8 mouse cellular contexts compared by ENCODE assay signal in the genomic region with DNA sequence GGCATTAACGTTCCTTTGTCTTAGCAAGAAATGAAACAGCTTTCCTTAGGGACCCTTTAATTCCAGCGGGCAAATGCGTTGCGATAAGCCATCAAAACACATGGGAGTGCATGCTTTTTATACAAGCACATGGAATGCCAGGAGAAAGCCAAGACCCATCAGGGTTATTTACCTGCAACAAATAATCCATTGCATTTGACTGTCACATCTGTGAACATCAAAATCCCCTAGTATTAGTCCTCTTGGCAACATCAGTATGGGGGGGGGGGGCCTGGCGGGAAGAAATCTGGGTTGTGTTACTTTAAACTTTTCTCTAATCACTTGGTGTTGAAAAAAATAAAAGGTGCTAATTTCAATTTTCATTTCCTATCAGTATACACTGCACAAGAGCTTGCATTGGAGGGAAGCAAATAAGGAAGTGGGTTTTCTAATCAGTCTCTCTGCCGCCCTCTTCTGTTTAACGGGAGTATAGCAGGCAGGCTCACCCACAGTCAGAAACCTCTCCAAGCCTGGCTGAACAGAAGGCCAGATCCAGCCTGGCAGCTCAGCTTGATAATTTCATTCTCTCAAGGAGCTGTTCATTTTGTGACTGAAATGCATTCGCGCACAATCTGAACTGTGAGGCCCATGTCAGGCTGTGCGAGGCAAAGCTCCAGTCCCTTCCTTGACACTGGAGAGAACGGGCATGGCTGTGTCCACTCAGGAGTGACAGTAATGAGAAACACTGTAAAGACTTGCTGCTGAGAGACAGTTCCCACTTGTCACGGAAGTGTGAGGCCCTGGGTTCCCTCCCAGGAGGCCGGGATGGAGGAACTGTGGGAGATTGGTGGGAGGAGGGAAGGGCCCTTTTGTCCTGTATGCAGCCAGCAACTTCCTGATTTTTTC.
DNase-seq lines count a peak whose midpoint lies in the region; ATAC-seq and TF ChIP-seq lines count a peak whose summit lies in the region.

No protein-coding gene starts in this region.

- no peak for TF ChIP-seq POLR2A in small intestine, adult 2 months (IDR thresholded peaks at IDR 0.05; ENCODE audit: low read depth, low read length)

- TF ChIP-seq CTCF in small intestine, adult 2 months (IDR thresholded peaks at IDR 0.05; ENCODE audit: extremely low read depth, insufficient read length, insufficient replicate concordance, low read depth, low read length), result peak; percentile 72; the same call in 1 of the 2 replicates

- peak overlapping the region; percentile 47; the same call in 1 of the 2 replicates for H3K27ac ChIP-seq in intestine, embryonic 14.5 days (ENCODE audit: low read depth)
- peak overlapping the region; percentile 31 for H3K27ac ChIP-seq in midbrain, embryonic 12.5 days (replicated peaks)
- H3K27ac ChIP-seq in small intestine, adult 2 months (ENCODE audit: insufficient read depth, low read depth, low read length), result no peak overlapping the region

- peaks cover 8% of the 10 kb centered on the region; the same call in 1 of the 2 replicates for H3K4me1 ChIP-seq in intestine, embryonic 14.5 days (replicated peaks; ENCODE audit: control insufficient read depth, insufficient read depth, low read length)
- H3K4me1 ChIP-seq in midbrain, embryonic 12.5 days, result peaks cover 4% of the 10 kb centered on the region; the same call in 1 of the 2 replicates
- no peaks in the 10 kb centered on the region for H3K4me1 ChIP-seq in small intestine, adult 2 months (ENCODE audit: control insufficient read depth, insufficient read depth, insufficient read length, low read length)

- no peak overlapping the region for H3K4me2 ChIP-seq in intestine, embryonic 14.5 days (ENCODE audit: low read length)
- no peak overlapping the region for H3K4me2 ChIP-seq in midbrain, embryonic 12.5 days (replicated peaks)

- H3K4me3 ChIP-seq in intestine, embryonic 14.5 days (ENCODE audit: low read depth, low read length), result no peak overlapping the region
- no peak overlapping the region for H3K4me3 ChIP-seq in midbrain, embryonic 12.5 days
- H3K4me3 ChIP-seq in small intestine, adult 2 months (ENCODE audit: low read depth, low read length), result no peak overlapping the region

- peak; percentile 48; the same call in 1 of the 2 replicates for ATAC-seq in intestine, embryonic 14.5 days (replicated peaks; ENCODE audit: low FRiP score, low TSS enrichment, low read depth)
- ATAC-seq in midbrain, embryonic 12.5 days (ENCODE audit: low FRiP score, low read depth), result peak; percentile 85

- no peaks in the 10 kb centered on the region for H3K9me3 ChIP-seq in intestine, embryonic 14.5 days (ENCODE audit: control insufficient read depth, low read length)
- H3K9me3 ChIP-seq in midbrain, embryonic 12.5 days, result no peaks in the 10 kb centered on the region

- H3K27me3 ChIP-seq in intestine, embryonic 14.5 days (replicated peaks; ENCODE audit: control insufficient read depth, insufficient read depth, low read length), result no peaks in the 10 kb centered on the region
- H3K27me3 ChIP-seq in midbrain, embryonic 12.5 days, result no peaks in the 10 kb centered on the region
- H3K27me3 ChIP-seq in small intestine, adult 2 months (ENCODE audit: control insufficient read depth, insufficient read depth, low read length), result no peaks in the 10 kb centered on the region

- H3K36me3 ChIP-seq in intestine, embryonic 14.5 days (ENCODE audit: control insufficient read depth, insufficient read depth, low read length), result no peaks in the 10 kb centered on the region
- no peaks in the 10 kb centered on the region for H3K36me3 ChIP-seq in midbrain, embryonic 12.5 days
- no peaks in the 10 kb centered on the region for H3K36me3 ChIP-seq in small intestine, adult 2 months (ENCODE audit: control insufficient read depth, insufficient read depth, low read length)

- DNase-seq in urinary bladder, postnatal 14 days (ENCODE audit: low spot score), result peak; percentile 68
- DNase-seq in urinary bladder, postnatal 10 days (ENCODE audit: low spot score), result no peak
- peak; percentile 81 for DNase-seq in embryo, embryonic 10 days (ENCODE audit: low spot score)
- DNase-seq in gastrocnemius, postnatal 14 days, result peak; percentile 58
- DNase-seq in intestine, embryonic 14.5 days (ENCODE audit: low spot score), result peak; percentile 91
- DNase-seq in left cerebral cortex, postnatal 10 days (ENCODE audit: extremely low spot score in 1 of 2, low spot score in 2 of 2), result peak; percentile 63 to 70

- no peak overlapping the region for H3K9ac ChIP-seq in intestine, embryonic 14.5 days (ENCODE audit: low read length)
- no peak overlapping the region; the same call in 1 of the 2 replicates for H3K9ac ChIP-seq in midbrain, embryonic 12.5 days (replicated peaks)

- 31% methylated on average over 13 of the region's 13 CpGs for WGBS in intestine, embryonic 14.5 days
- WGBS in midbrain, embryonic 12.5 days, result 39% methylated on average over 13 of the region's 13 CpGs
- WGBS in small intestine, adult 2 months, result 55% methylated on average over 13 of the region's 13 CpGs

- intact Hi-C loops in gastrocnemius, postnatal 14 days (cut with DNase I; ENCODE audit: low total_unique reads), result loop anchor here (5.0 to 10.0 kb wide), 2 partner anchors 243 to 705 kb away; partner anchors contain the start of gene Kif26b
- intact Hi-C loops in left cerebral cortex, postnatal 10 days (cut with DNase I), result loop anchor here (5.0 to 10.0 kb wide), 4 partner anchors 87 to 705 kb away; partner anchors contain the start of gene Kif26b
